Mouse (Mus musculus): ENCODE measurements around the gene Olfr518.

Gene Olfr518

GRCm38 (mm10) chr7:108884906-108885305, at the start of gene Olfr518:
Gene Olfr518, minus strand, starts transcription at chr7:108885006.
- no peak for DNase-seq

- DNase-seq: peak; percentile 99
These were observed 49.3 kb upstream of the Olfr518 start, which contains the start of gene Eif3f for GRCm38 (mm10) chr7:108933794-108934731. Gene Eif3f, plus strand, starts transcription at chr7:108934417.

- no peak for DNase-seq
These were observed 45.1 kb upstream of the Olfr518 start, which contains the start of gene Nlrp10 for GRCm38 (mm10) chr7:108929726-108930393. Gene Nlrp10, minus strand, starts transcription at chr7:108930178.

- no peak for DNase-seq
These were observed 43.7 kb upstream of the Olfr518 start for GRCm38 (mm10) chr7:108928280-108929188.

GRCm38 (mm10) chr7:108927043-108927442, 42.2 kb upstream of the Olfr518 start:
- no peak for DNase-seq

GRCm38 (mm10) chr7:108903969-108904368, 19.2 kb upstream of the Olfr518 start:
- no peak for DNase-seq

- no peak for DNase-seq
These were observed 9.5 kb upstream of the Olfr518 start, which contains the start of gene Olfr519 for GRCm38 (mm10) chr7:108894320-108894719. Gene Olfr519, minus strand, starts transcription at chr7:108894420.

- DNase-seq: no peak
These were observed 12.5 kb downstream of the Olfr518 start, which contains the start of gene Olfr517 for GRCm38 (mm10) chr7:108872279-108872678. Gene Olfr517, minus strand, starts transcription at chr7:108872379.

- DNase-seq: no peak
These were observed 34.4 kb downstream of the Olfr518 start, which contains the start of gene Olfr516 for GRCm38 (mm10) chr7:108850429-108850828. Gene Olfr516, minus strand, starts transcription at chr7:108850529.

Data from cerebellum, adult 9-10 months (tissue).